Mouse (Mus musculus): ENCODE data around the gene Itga8. TPM values are rescaled to one million over a fixed set of nuclear protein-coding genes. Genes with fewer than 3 reads are reported as not detected.

The Itga8 gene
- polyA plus RNA-seq, 1 experiment from 2014 or later: 3.1 TPM

GRCm38 (mm10) chr2:12325417-12325816, 23.7 kb upstream of the Itga8 start:
- no peak overlapping the region for H3K27ac ChIP-seq (ENCODE audit: low read depth, low read length)
- no peak overlapping the region for H3K9ac ChIP-seq (ENCODE audit: low read depth, low read length)
- H3K4me3 ChIP-seq (ENCODE audit: low read length): no peak overlapping the region
- peaks cover 6% of the 10 kb centered on the region for H3K4me1 ChIP-seq (ENCODE audit: control insufficient read depth, insufficient read depth, low read depth, low read length)
- no peaks in the 10 kb centered on the region for H3K36me3 ChIP-seq (ENCODE audit: control insufficient read depth, insufficient read depth, low read length)
- no peak for ATAC-seq
- H3K27me3 ChIP-seq (replicated peaks; ENCODE audit: control insufficient read depth, insufficient read depth, low read length): no peaks in the 10 kb centered on the region
- WGBS: 74% methylated on average over 6 of the region's 6 CpGs
- H3K4me2 ChIP-seq (ENCODE audit: low read length): no peak overlapping the region
- H3K9me3 ChIP-seq (ENCODE audit: control insufficient read depth, low read length): no peaks in the 10 kb centered on the region

- no peak for ATAC-seq
- no peaks in the 10 kb centered on the region for H3K9me3 ChIP-seq (ENCODE audit: control insufficient read depth, low read length)
- H3K36me3 ChIP-seq (ENCODE audit: control insufficient read depth, insufficient read depth, low read length): no peaks in the 10 kb centered on the region
- no peak overlapping the region for H3K9ac ChIP-seq (ENCODE audit: low read depth, low read length)
- no peak overlapping the region for H3K4me2 ChIP-seq (ENCODE audit: low read length)
- no peak overlapping the region for H3K4me3 ChIP-seq (ENCODE audit: low read length)
- WGBS: 91% methylated on average over 4 of the region's 4 CpGs
- H3K27me3 ChIP-seq (replicated peaks; ENCODE audit: control insufficient read depth, insufficient read depth, low read length): no peaks in the 10 kb centered on the region
- H3K4me1 ChIP-seq (ENCODE audit: control insufficient read depth, insufficient read depth, low read depth, low read length): no peaks in the 10 kb centered on the region
- H3K27ac ChIP-seq (ENCODE audit: low read depth, low read length): no peak overlapping the region
Observed at GRCm38 (mm10) chr2:12320914-12321313, 19.2 kb upstream of the Itga8 start.

GRCm38 (mm10) chr2:12318715-12319114, 17.0 kb upstream of the Itga8 start:
- no peaks in the 10 kb centered on the region for H3K9me3 ChIP-seq (ENCODE audit: control insufficient read depth, low read length)
- no peak overlapping the region for H3K4me3 ChIP-seq (ENCODE audit: low read length)
- no peak overlapping the region for H3K27ac ChIP-seq (ENCODE audit: low read depth, low read length)
- 95% methylated on average over 3 of the region's 3 CpGs for WGBS
- ATAC-seq: no peak
- no peaks in the 10 kb centered on the region for H3K4me1 ChIP-seq (ENCODE audit: control insufficient read depth, insufficient read depth, low read depth, low read length)
- H3K36me3 ChIP-seq (ENCODE audit: control insufficient read depth, insufficient read depth, low read length): no peaks in the 10 kb centered on the region
- no peaks in the 10 kb centered on the region for H3K27me3 ChIP-seq (replicated peaks; ENCODE audit: control insufficient read depth, insufficient read depth, low read length)
- H3K9ac ChIP-seq (ENCODE audit: low read depth, low read length): no peak overlapping the region
- H3K4me2 ChIP-seq (ENCODE audit: low read length): no peak overlapping the region

- Histone ChIP-seq H3K36me3 (ENCODE audit: control insufficient read depth, insufficient read depth, low read length) (no peaks in the 10 kb centered on the region), H3K4me2 (ENCODE audit: low read length) (no peak overlapping the region), H3K27ac (ENCODE audit: low read depth, low read length) (no peak overlapping the region), H3K9ac (ENCODE audit: low read depth, low read length) (no peak overlapping the region), H3K27me3 (replicated peaks; ENCODE audit: control insufficient read depth, insufficient read depth, low read length) (no peaks in the 10 kb centered on the region), H3K4me3 (ENCODE audit: low read length) (no peak overlapping the region), H3K9me3 (ENCODE audit: control insufficient read depth, low read length) (no peaks in the 10 kb centered on the region), H3K4me1 (ENCODE audit: control insufficient read depth, insufficient read depth, low read depth, low read length) (no peaks in the 10 kb centered on the region)
- WGBS: 76% methylated on average over 4 of the region's 4 CpGs
- ATAC-seq: no peak
Observed at GRCm38 (mm10) chr2:12318036-12318435, 16.3 kb upstream of the Itga8 start.

GRCm38 (mm10) chr2:12317343-12317742, 15.6 kb upstream of the Itga8 start:
- no peak for ATAC-seq
- no peaks in the 10 kb centered on the region for H3K9me3 ChIP-seq (ENCODE audit: control insufficient read depth, low read length)
- 82% methylated on average over 5 of the region's 5 CpGs for WGBS
- no peak overlapping the region for H3K4me3 ChIP-seq (ENCODE audit: low read length)
- no peaks in the 10 kb centered on the region for H3K36me3 ChIP-seq (ENCODE audit: control insufficient read depth, insufficient read depth, low read length)
- no peaks in the 10 kb centered on the region for H3K27me3 ChIP-seq (replicated peaks; ENCODE audit: control insufficient read depth, insufficient read depth, low read length)
- H3K27ac ChIP-seq (ENCODE audit: low read depth, low read length): no peak overlapping the region
- no peaks in the 10 kb centered on the region for H3K4me1 ChIP-seq (ENCODE audit: control insufficient read depth, insufficient read depth, low read depth, low read length)
- H3K9ac ChIP-seq (ENCODE audit: low read depth, low read length): no peak overlapping the region
- H3K4me2 ChIP-seq (ENCODE audit: low read length): no peak overlapping the region

- Histone ChIP-seq H3K27me3 (replicated peaks; ENCODE audit: control insufficient read depth, insufficient read depth, low read length) (no peaks in the 10 kb centered on the region), H3K9me3 (ENCODE audit: control insufficient read depth, low read length) (no peaks in the 10 kb centered on the region), H3K4me3 (ENCODE audit: low read length) (no peak overlapping the region), H3K36me3 (ENCODE audit: control insufficient read depth, insufficient read depth, low read length) (no peaks in the 10 kb centered on the region), H3K27ac (ENCODE audit: low read depth, low read length) (no peak overlapping the region), H3K4me1 (ENCODE audit: control insufficient read depth, insufficient read depth, low read depth, low read length) (no peaks in the 10 kb centered on the region), H3K9ac (ENCODE audit: low read depth, low read length) (no peak overlapping the region), H3K4me2 (ENCODE audit: low read length) (no peak overlapping the region)
- peak; percentile 54; the same call in 1 of the 2 replicates for ATAC-seq
- WGBS: 35% methylated on average over 7 of the region's 7 CpGs
Observed at GRCm38 (mm10) chr2:12316361-12316760, 14.6 kb upstream of the Itga8 start.

GRCm38 (mm10) chr2:12314028-12314427, 12.3 kb upstream of the Itga8 start:
- H3K27ac ChIP-seq (ENCODE audit: low read depth, low read length): no peak overlapping the region
- H3K9ac ChIP-seq (ENCODE audit: low read depth, low read length): no peak overlapping the region
- no peak overlapping the region for H3K4me2 ChIP-seq (ENCODE audit: low read length)
- H3K4me3 ChIP-seq (ENCODE audit: low read length): no peak overlapping the region
- WGBS: 86% methylated on average over 6 of the region's 6 CpGs
- H3K36me3 ChIP-seq (ENCODE audit: control insufficient read depth, insufficient read depth, low read length): no peaks in the 10 kb centered on the region
- no peak for ATAC-seq
- H3K4me1 ChIP-seq (ENCODE audit: control insufficient read depth, insufficient read depth, low read depth, low read length): no peaks in the 10 kb centered on the region
- H3K9me3 ChIP-seq (ENCODE audit: control insufficient read depth, low read length): no peaks in the 10 kb centered on the region
- no peaks in the 10 kb centered on the region for H3K27me3 ChIP-seq (replicated peaks; ENCODE audit: control insufficient read depth, insufficient read depth, low read length)

- Histone ChIP-seq H3K9ac (ENCODE audit: low read depth, low read length) (no peak overlapping the region), H3K4me2 (ENCODE audit: low read length) (no peak overlapping the region), H3K36me3 (ENCODE audit: control insufficient read depth, insufficient read depth, low read length) (no peaks in the 10 kb centered on the region), H3K4me3 (ENCODE audit: low read length) (no peak overlapping the region), H3K9me3 (ENCODE audit: control insufficient read depth, low read length) (no peaks in the 10 kb centered on the region), H3K27me3 (replicated peaks; ENCODE audit: control insufficient read depth, insufficient read depth, low read length) (no peaks in the 10 kb centered on the region), H3K27ac (ENCODE audit: low read depth, low read length) (no peak overlapping the region), H3K4me1 (ENCODE audit: control insufficient read depth, insufficient read depth, low read depth, low read length) (no peaks in the 10 kb centered on the region)
- ATAC-seq: no peak
Observed at GRCm38 (mm10) chr2:12308466-12308865, 6.7 kb upstream of the Itga8 start.

GRCm38 (mm10) chr2:12307311-12307710, 5.6 kb upstream of the Itga8 start:
- no peaks in the 10 kb centered on the region for H3K9me3 ChIP-seq (ENCODE audit: control insufficient read depth, low read length)
- H3K4me1 ChIP-seq (ENCODE audit: control insufficient read depth, insufficient read depth, low read depth, low read length): no peaks in the 10 kb centered on the region
- H3K36me3 ChIP-seq (ENCODE audit: control insufficient read depth, insufficient read depth, low read length): no peaks in the 10 kb centered on the region
- no peak overlapping the region for H3K4me3 ChIP-seq (ENCODE audit: low read length)
- ATAC-seq: no peak
- H3K9ac ChIP-seq (ENCODE audit: low read depth, low read length): no peak overlapping the region
- H3K27ac ChIP-seq (ENCODE audit: low read depth, low read length): no peak overlapping the region
- H3K27me3 ChIP-seq (replicated peaks; ENCODE audit: control insufficient read depth, insufficient read depth, low read length): no peaks in the 10 kb centered on the region
- no peak overlapping the region for H3K4me2 ChIP-seq (ENCODE audit: low read length)

- H3K9me3 ChIP-seq (ENCODE audit: control insufficient read depth, low read length): no peaks in the 10 kb centered on the region
- no peak overlapping the region for H3K9ac ChIP-seq (ENCODE audit: low read depth, low read length)
- no peak for ATAC-seq
- no peaks in the 10 kb centered on the region for H3K36me3 ChIP-seq (ENCODE audit: control insufficient read depth, insufficient read depth, low read length)
- H3K4me1 ChIP-seq (ENCODE audit: control insufficient read depth, insufficient read depth, low read depth, low read length): no peaks in the 10 kb centered on the region; the same call in 1 of the 2 replicates
- H3K27ac ChIP-seq (ENCODE audit: low read depth, low read length): no peak overlapping the region
- no peak overlapping the region for H3K4me3 ChIP-seq (ENCODE audit: low read length)
- no peak overlapping the region for H3K4me2 ChIP-seq (ENCODE audit: low read length)
- WGBS: 83% methylated on average over 9 of the region's 9 CpGs
- no peaks in the 10 kb centered on the region; the same call in 1 of the 2 replicates for H3K27me3 ChIP-seq (replicated peaks; ENCODE audit: control insufficient read depth, insufficient read depth, low read length)
Observed at GRCm38 (mm10) chr2:12305064-12305650, 3.4 kb upstream of the Itga8 start.
